Mouse (Mus musculus): ENCODE measurements at regions not wholly inside any gene's neighbourhood (a gene's known extent, or its start where the extent isn't known, plus 50 kb on each side); places are given as distances from the start of the nearest gene placed in this dataset.
"Not testable (repeated sequence)": the region's sequence is repeated elsewhere in the genome, so short reads cannot be mapped to it uniquely, and the experiment has no call there.

DNA sequence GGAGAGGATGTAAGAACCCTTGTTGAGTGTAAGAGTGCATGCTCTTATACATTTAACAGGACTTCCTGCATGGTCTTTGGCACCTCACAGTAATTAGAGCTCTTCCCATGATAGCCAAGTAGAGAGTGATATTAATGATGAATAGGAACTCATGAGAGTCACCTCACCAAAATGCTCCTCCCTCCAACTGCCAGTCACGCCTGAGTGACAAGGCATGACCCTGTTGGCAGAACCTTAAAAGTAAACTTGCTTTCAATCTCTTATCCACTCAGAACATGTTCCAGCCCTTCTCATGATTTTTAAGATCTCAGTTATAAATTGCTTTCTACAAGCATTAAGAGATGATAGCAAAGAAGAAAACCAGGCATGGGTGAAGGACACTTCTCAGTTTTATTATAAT lies 291.8 kb downstream of the Tox3 start:
- DNase-seq (ENCODE audit: low spot score in 2 of 2): no peak

GRCm38 (mm10) chr8:90046779-90047178 lies 301.4 kb downstream of the Tox3 start:
- no peak for DNase-seq (ENCODE audit: low spot score in 2 of 2)

DNA sequence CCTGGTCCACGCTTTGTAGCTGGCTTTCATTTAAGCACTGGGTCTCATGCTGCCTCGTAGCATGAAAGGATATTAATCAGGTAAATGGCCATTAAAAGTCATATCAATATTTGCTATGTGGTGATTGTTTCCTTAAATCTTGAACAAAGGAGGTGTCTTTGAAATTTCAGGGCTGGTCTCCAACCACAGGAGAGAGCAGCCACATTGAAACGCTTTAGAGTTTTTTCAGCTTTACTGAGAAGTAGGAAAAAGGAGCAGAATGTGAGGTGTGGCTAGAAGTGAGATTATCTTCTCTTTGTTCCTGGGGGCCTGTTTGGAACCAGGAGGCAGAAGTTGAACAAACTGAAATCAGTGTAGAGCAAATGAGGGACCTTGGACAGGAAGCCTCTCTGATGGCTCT lies 311.7 kb downstream of the Tox3 start:
- no peak for DNase-seq (ENCODE audit: low spot score in 2 of 2)

DNA sequence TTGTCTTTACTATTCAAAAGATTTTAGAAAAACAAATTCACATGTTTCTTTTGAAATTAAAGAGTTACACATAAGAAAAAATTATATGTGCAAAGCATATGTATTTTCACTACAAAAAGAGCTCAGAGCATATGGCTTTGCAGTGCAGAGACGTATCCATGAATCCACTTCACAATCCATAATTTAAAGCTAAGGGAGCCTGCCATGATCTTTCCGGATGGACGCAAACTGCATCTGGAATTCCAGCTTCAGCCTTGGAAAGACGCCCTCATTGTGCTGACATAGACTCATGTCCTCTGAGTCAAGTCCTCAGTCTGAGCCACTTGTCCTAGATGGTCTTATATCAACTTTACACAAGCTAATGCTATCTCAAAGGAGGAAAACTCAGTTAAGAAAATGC lies 315.6 kb downstream of the Tox3 start:
- DNase-seq (ENCODE audit: low spot score in 2 of 2): no peak

DNA sequence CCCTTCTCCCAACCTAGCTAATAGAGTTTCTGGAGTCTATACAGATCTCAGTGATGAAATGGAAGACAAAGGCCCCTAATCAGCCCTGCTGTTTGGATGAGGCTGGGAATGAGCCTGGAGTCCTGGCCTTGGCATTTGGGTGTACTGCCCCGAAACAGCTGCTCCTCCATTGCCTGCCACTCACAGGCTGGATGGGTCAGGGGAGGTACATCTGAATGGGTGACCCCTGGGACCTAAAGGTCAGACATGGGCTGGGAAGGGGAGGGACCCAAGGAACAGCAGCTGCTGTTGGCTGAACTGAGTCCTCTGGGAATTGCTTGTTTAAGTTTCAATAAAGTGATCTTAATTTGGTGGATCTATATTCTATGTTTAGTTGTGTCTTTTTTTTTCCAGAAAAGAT lies 316.9 kb downstream of the Tox3 start:
- DNase-seq (ENCODE audit: low spot score in 2 of 2): no peak

DNA sequence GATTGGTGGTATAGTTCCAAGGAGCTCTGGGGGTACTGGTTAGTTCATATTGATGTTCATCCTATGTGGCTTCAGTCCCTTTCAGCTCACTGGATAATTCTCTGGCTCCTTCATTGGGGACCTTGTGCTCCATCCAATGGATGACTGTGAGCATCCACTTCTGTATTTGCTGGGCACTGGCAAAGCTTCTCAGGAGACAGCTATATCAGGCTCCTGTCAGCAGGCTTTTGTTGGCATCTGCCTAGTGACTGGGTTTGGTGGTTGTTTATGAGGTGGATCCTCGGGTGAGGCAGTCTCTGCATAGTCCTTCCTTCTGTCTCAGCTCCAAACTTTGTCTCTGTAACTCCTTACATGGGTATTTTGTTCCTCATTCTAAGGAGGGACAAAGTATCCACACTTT lies 330.2 kb downstream of the Tox3 start:
- DNase-seq (ENCODE audit: low spot score in 2 of 2): not testable (repeated sequence)

DNA sequence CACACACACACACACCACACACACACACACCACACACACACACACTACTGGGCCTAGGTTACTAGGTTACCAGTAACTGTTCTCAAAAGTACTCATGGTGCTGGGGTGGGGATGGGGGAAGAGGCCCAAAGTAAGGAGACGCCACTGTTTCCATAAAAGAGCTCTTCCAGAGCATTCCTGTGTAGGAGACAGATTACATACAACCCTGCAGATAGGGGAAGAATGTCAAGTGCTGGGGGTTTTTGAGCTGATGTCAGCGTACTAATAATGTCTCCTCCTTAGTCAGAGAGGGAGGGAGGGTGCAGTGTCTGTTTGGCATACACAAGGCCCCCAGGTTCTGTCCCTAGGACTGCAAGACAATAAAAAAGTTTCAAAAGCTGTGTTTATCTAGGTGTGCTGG lies 334.4 kb downstream of the Tox3 start:
- no peak for DNase-seq (ENCODE audit: low spot score in 2 of 2)

- DNase-seq (ENCODE audit: low spot score in 2 of 2): no peak
Observed at GRCm38 (mm10) chr8:90011682-90012409, 336.3 kb downstream of the Tox3 start.

DNA sequence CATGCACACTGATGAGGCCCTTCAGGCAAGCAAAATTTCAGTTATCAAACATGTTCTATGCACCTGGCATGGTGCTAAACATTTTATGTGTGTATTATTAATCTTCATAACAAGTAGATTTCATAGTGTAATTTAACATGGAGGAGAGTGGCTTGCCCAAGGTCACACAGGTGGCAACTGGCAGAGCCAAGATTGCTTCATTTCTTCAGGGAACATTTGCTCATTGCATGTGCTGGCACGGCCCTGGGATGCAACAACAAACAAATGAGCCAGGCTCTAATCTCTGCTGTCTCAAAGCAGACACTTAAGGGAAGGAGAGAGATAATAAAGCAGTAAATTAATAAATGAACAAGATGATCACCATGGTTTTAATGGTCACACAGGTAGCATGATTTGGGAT lies 338.7 kb downstream of the Tox3 start:
- no peak for DNase-seq (ENCODE audit: low spot score in 2 of 2)

DNA sequence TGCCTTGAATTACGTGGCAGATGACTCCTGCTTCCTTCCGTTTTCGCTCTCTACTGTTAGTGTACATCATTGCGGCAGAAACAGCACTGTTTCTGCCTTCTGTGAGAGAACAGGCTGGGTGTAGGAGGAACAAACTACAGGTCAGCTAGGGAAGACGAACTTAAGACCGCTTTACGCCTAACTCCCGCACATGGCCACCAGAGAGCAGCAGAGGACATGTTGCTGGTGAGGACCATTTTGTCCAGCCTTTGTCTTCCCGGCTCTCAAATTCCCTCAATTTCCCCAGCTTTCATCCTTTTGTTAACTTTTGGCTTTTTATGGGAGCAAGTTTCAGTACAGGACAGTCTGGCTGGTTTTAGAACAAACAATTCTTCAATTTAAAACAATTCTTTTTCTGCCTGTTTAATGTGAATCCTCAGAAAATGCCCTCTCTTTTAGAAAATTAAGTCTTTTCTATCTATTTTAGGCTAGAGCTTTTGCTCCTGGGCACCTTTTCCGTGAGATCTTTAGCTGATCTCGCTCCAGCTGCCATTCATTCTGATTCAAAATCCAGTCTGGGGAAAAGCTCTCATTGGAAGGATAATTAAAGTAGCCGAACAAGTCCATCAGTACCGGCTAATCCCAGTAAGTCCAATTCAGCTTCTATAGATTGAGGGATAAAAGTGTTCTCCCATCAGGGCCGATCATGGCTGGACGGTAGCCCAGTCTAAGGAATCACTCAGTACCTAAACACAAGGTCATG lies 347.1 kb downstream of the Tox3 start:
- peak; percentile 35 to 73 for DNase-seq (ENCODE audit: low spot score in 2 of 2)

- no peak for DNase-seq (ENCODE audit: low spot score in 2 of 2)
Observed at GRCm38 (mm10) chr8:89993743-89994142, 354.4 kb downstream of the Tox3 start.

DNA sequence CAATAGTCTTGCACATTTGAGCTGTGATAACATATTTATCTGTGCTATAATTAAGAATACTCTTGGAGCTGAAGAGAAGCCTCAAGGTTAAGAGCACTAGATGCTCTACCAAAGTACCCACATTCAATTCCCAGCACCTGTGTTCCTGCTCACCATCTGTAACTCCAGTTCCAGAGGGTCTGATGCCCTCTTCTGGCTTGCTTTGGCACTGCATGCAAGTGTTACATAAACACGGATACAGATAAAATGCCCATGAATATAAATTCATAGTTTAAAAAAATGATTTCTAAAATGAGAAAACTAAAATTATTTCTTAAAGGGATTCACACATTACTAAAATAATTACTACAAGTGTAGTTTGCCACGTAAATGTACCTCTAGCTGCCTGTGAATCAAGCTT lies 364.3 kb downstream of the Tox3 start:
- DNase-seq (ENCODE audit: low spot score in 2 of 2): no peak

GRCm38 (mm10) chr8:89982551-89982950 lies 365.6 kb downstream of the Tox3 start:
- DNase-seq (ENCODE audit: low spot score in 2 of 2): no peak

GRCm38 (mm10) chr8:89981320-89981719 lies 366.8 kb downstream of the Tox3 start:
- DNase-seq (ENCODE audit: low spot score in 2 of 2): no peak

DNA sequence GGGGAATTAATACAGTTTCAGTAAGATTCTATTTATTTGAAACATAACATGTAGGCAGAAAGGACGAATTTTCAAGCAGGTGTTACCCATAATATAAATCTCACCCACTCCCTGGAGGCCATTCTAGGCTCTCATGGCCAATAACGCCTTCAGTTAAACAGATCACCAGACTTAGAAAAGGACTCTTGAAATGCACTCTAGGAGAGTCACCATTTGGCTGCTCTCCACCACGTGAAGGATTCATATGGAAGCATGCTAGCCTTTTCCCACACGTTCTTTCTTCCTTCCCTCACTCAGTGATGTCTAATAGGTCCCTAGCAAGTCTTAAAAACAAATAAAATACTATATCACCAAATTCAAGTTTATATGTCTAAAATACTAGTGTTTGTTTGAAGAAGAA lies 367.7 kb downstream of the Tox3 start:
- no peak for DNase-seq (ENCODE audit: low spot score in 2 of 2)

DNA sequence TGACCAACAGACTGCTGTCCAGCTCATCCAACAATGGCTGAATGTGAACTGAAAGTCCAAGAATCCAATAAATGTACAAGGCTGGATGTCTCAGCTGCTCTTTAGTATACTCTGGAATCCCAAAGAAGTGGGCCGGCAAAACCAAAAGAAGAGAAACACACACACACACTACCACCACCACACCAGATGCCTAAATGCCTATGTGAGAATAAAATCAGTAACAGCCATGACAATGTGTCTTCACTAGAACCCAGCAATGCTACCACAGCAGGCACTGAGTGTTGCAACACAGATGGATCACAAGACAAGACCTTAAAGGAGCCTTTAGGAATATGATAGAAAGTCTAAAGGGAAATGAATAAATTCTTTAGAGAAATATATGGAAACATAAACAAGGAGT lies 385.3 kb downstream of the Tox3 start:
- no peak for DNase-seq (ENCODE audit: low spot score in 2 of 2)

GRCm38 (mm10) chr8:89957486-89957885 lies 390.7 kb downstream of the Tox3 start:
- no peak for DNase-seq (ENCODE audit: low spot score in 2 of 2)

DNA sequence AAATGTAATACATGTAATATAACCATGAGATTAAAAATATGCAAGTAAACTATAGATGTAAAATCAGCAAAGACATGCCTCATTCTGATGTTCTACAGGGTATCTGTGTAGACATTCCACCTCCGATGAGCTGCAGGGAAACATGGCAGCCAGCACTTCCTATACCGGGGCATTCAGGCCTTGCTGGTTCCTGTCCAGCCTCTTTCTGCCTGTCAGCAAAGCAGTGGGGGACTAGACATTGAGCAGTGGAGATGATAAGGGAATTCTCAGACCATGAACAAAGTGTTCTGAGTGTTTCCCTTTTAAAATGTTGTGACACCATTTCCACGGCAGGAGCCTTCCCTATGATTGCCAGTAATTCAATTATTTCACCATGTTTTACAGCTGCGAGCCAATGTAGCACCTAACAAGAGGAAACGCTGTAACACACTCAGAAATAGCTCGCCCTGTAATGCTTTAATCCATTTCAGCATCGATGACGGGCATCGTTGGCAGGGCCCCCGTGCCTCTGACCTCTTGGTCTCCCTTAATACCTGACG lies 391.6 kb downstream of the Tox3 start:
- no peak for DNase-seq (ENCODE audit: low spot score in 2 of 2)

- DNase-seq (ENCODE audit: low spot score in 2 of 2): no peak
Observed at GRCm38 (mm10) chr8:89938836-89939235, 409.3 kb downstream of the Tox3 start.

GRCm38 (mm10) chr8:89934521-89934920 lies 413.6 kb downstream of the Tox3 start:
- DNase-seq (ENCODE audit: low spot score in 2 of 2): no peak

- DNase-seq (ENCODE audit: low spot score in 2 of 2): no peak
Observed at GRCm38 (mm10) chr8:89926666-89927232, 421.4 kb downstream of the Tox3 start.

DNA sequence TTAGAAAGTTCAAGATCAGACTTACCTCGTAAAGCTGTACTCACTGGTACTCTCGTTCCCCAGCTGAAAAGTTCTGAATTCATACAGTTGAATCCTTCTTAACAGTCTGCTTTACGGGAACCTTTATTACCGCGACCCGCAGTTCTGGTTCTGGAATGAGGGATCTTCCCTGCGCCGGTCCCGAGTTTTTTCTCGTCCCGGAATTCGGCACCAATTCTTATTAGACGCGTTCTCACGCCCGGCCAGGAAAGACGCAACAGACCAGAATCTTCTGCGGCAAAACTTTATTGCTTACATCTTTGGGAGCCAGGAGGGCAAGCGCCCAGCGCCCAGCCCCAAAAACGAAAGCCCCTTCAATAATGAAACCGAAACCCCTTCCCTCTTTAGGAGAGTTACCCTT lies 423.4 kb downstream of the Tox3 start:
- peak; percentile 0 to 2 for DNase-seq (ENCODE audit: low spot score in 2 of 2)

DNA sequence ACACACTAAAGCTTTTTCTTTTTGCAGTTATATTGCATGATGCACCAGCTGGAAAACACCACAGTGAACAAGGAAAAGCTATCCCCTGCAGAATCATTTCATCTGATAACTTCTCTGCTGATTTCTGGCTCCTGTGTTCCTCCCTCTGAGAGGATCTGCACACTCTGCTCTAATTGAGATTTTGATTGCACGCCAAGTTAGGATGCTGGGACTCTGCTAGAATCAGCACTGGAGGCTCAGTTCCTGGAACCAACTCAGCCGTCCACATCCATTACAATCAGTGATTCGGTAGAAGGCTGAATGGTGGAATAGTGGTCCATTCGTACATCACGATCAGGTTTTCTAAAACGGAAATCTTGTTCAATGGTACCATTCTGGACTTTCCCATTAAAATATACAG lies 434.1 kb downstream of the Tox3 start:
- no peak for DNase-seq (ENCODE audit: low spot score in 2 of 2)
